Mouse (Mus musculus) heart, postnatal 0 days (tissue): ENCODE measurements around the gene Txnip.
A peak's percentile ranks its signal among the peaks of the same experiment; 100 is the strongest.

ENCODE experiments used
- CTCF ChIP-seq: IDR thresholded peaks from 2 replicates; pipeline ENCODE4 v1.5.1; 2016; ENCODE audit warnings: antibody characterized with exemption, control low read depth, low read depth
- EP300 ChIP-seq: IDR thresholded peaks from 2 replicates; pipeline ENCODE4 v1.6.1; 2016; ENCODE audit warnings: antibody characterized with exemption, low read depth

GRCm38 (mm10) chr3:96583386-96583785 lies 25.6 kb downstream of the Txnip start:
- TF ChIP-seq EP300 (no peak), CTCF (peak; percentile 17; the same call in 1 of the 2 replicates)
